Mouse (Mus musculus): ENCODE data around the gene Bank1. TPM values are rescaled to one million over a fixed set of nuclear protein-coding genes. Genes with fewer than 3 reads are reported as not detected.
A peak's percentile ranks its signal among the peaks of the same experiment; 100 is the strongest.

Bank1 gene
- 0.51 and 0.77 TPM in 2 replicates for polyA plus RNA-seq (2015; fragmentation: Nextera tagmentation; extraction: Ambion mirVana)

GRCm38 (mm10) chr3:136325783-136326182, at the start of gene Bank1:
Bank1 (minus strand) TSS chr3:136326066.
- H3K4me1 ChIP-seq (ENCODE audit: insufficient read depth, low read depth, low read length): no peaks in the 10 kb centered on the region
- no peak within 1 kb of the TSS for H3K9ac ChIP-seq (replicated peaks; ENCODE audit: low read depth)
- H3K4me2 ChIP-seq (replicated peaks; ENCODE audit: low read depth, low read length): no peak within 1 kb of the TSS
- no peaks in the 10 kb centered on the region for H3K36me3 ChIP-seq (ENCODE audit: insufficient read depth, low read length)
- ATAC-seq: no peak
- peak; percentile 22 for DNase-seq (ENCODE audit: low spot score)
- WGBS: 62% methylated on average over 5 of the region's 5 CpGs
- H3K27ac ChIP-seq (ENCODE audit: low read length): no peak within 1 kb of the TSS
- no peak within 1 kb of the TSS for H3K4me3 ChIP-seq (ENCODE audit: low read depth, low read length)
- no peak for TF ChIP-seq EP300 (IDR thresholded peaks at IDR 0.05)
- TF ChIP-seq CTCF (IDR thresholded peaks at IDR 0.05): no peak
- no peaks in the 10 kb centered on the region for H3K9me3 ChIP-seq (ENCODE audit: low read length)
- no peaks in the 10 kb centered on the region for H3K27me3 ChIP-seq (replicated peaks; ENCODE audit: insufficient read depth, low read length)

DNA sequence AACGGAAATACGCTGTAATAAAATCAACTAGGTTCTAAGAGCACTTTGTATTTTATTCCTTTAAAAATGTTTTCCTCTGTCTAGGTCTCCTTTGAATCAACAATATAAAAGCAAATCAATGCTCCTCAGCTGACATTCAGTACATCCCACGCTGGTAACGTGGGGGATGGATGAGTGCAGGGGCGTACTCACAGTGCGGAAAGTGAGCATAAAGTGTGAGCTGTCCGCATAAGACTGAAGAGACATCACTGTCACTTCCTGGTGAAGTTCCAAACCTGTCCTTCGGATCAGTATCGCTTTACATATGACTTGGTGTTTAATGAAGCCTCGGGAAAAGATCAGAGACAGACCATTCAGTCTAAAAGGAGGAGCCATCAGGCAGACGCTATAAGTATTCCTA, 44.0 kb upstream of the Bank1 start:
- H3K27ac ChIP-seq (ENCODE audit: low read length): no peak overlapping the region
- H3K27me3 ChIP-seq (replicated peaks; ENCODE audit: insufficient read depth, low read length): no peaks in the 10 kb centered on the region
- ATAC-seq: no peak
- no peaks in the 10 kb centered on the region for H3K9me3 ChIP-seq (ENCODE audit: low read length)
- WGBS: 51% methylated on average over 11 of the region's 11 CpGs
- no peak for DNase-seq (ENCODE audit: low spot score)
- no peaks in the 10 kb centered on the region for H3K4me1 ChIP-seq (ENCODE audit: insufficient read depth, low read depth, low read length)
- no peak overlapping the region for H3K9ac ChIP-seq (replicated peaks; ENCODE audit: low read depth)
- no peak for TF ChIP-seq CTCF (IDR thresholded peaks at IDR 0.05)
- H3K36me3 ChIP-seq (ENCODE audit: insufficient read depth, low read length): no peaks in the 10 kb centered on the region
- no peak overlapping the region for H3K4me3 ChIP-seq (ENCODE audit: low read depth, low read length)
- no peak overlapping the region for H3K4me2 ChIP-seq (replicated peaks; ENCODE audit: low read depth, low read length)

DNA sequence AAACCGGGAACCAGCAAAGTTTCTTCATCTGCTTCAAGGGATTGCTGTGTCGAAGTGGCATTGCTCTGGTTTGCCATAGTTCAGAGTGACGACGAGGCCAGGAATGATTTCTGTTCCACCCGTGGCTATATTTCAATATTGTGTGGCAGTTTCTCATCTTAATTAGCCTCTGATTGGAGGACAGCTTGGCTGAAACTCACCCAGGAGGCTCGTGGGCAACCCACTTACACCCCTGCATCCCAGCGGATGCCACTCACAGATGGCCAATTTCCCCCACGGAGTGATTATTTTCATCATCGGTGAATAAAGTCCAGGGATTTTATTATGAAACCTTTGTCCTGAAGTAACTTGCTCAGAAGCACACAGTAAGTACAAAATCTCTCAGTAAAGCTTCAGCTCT, 43.6 kb upstream of the Bank1 start:
- TF ChIP-seq CTCF (IDR thresholded peaks at IDR 0.05) (no peak), EP300 (IDR thresholded peaks at IDR 0.05) (no peak)
- Histone ChIP-seq H3K27ac (ENCODE audit: low read length) (no peak overlapping the region), H3K9me3 (ENCODE audit: low read length) (no peaks in the 10 kb centered on the region), H3K36me3 (ENCODE audit: insufficient read depth, low read length) (no peaks in the 10 kb centered on the region), H3K4me3 (ENCODE audit: low read depth, low read length) (no peak overlapping the region), H3K4me1 (ENCODE audit: insufficient read depth, low read depth, low read length) (no peaks in the 10 kb centered on the region), H3K9ac (replicated peaks; ENCODE audit: low read depth) (no peak overlapping the region), H3K27me3 (replicated peaks; ENCODE audit: insufficient read depth, low read length) (no peaks in the 10 kb centered on the region), H3K4me2 (replicated peaks; ENCODE audit: low read depth, low read length) (no peak overlapping the region)
- ATAC-seq: no peak
- no peak for DNase-seq (ENCODE audit: low spot score)
- 71% methylated on average over 9 of the region's 9 CpGs for whole genome bisulfite sequencing

GRCm38 (mm10) chr3:136368505-136368999, 42.7 kb upstream of the Bank1 start:
- Histone ChIP-seq H3K27me3 (replicated peaks; ENCODE audit: insufficient read depth, low read length) (no peaks in the 10 kb centered on the region), H3K27ac (ENCODE audit: low read length) (no peak overlapping the region), H3K4me1 (ENCODE audit: insufficient read depth, low read depth, low read length) (no peaks in the 10 kb centered on the region), H3K9ac (replicated peaks; ENCODE audit: low read depth) (no peak overlapping the region), H3K9me3 (ENCODE audit: low read length) (no peaks in the 10 kb centered on the region), H3K4me2 (replicated peaks; ENCODE audit: low read depth, low read length) (no peak overlapping the region), H3K36me3 (ENCODE audit: insufficient read depth, low read length) (no peaks in the 10 kb centered on the region), H3K4me3 (ENCODE audit: low read depth, low read length) (no peak overlapping the region)
- TF ChIP-seq CTCF (IDR thresholded peaks at IDR 0.05) (no peak), EP300 (IDR thresholded peaks at IDR 0.05) (no peak)
- DNase-seq (ENCODE audit: low spot score): no peak
- ATAC-seq: no peak
- WGBS: 67% methylated on average over 4 of the region's 4 CpGs

- Histone ChIP-seq H3K27me3 (replicated peaks; ENCODE audit: insufficient read depth, low read length) (no peaks in the 10 kb centered on the region), H3K4me3 (ENCODE audit: low read depth, low read length) (no peak overlapping the region), H3K9me3 (ENCODE audit: low read length) (no peaks in the 10 kb centered on the region), H3K36me3 (ENCODE audit: insufficient read depth, low read length) (no peaks in the 10 kb centered on the region), H3K4me1 (ENCODE audit: insufficient read depth, low read depth, low read length) (no peaks in the 10 kb centered on the region), H3K27ac (ENCODE audit: low read length) (no peak overlapping the region), H3K9ac (replicated peaks; ENCODE audit: low read depth) (no peak overlapping the region), H3K4me2 (replicated peaks; ENCODE audit: low read depth, low read length) (no peak overlapping the region)
- TF ChIP-seq EP300 (IDR thresholded peaks at IDR 0.05) (no peak), CTCF (IDR thresholded peaks at IDR 0.05) (no peak)
- no peak for ATAC-seq
- DNase-seq (ENCODE audit: low spot score): no peak
- WGBS: 69% methylated on average over 7 of the region's 7 CpGs
These were observed 23.8 kb upstream of the Bank1 start for GRCm38 (mm10) chr3:136349690-136350089.

DNA sequence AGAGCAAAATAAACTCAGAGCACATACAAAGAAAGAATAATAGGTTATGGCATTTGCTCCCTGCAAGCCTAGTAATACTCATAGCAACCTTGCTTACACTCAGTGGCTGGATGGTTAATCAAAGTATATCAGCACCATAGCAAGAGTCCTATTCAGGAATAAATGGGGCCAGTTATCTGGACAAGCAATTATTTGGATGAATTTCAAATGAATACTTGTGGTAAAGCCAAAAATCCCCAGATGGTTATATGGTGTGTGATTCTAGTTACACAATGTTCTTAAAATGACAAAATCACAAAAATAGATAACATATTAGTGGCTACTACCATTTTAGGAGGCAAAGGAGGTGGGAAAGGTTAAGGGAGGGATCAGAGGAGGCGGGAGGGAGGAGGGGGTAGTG, 22.7 kb upstream of the Bank1 start:
- Histone ChIP-seq H3K27ac (ENCODE audit: low read length) (no peak overlapping the region), H3K27me3 (replicated peaks; ENCODE audit: insufficient read depth, low read length) (no peaks in the 10 kb centered on the region), H3K9me3 (ENCODE audit: low read length) (no peaks in the 10 kb centered on the region), H3K9ac (replicated peaks; ENCODE audit: low read depth) (no peak overlapping the region), H3K4me1 (ENCODE audit: insufficient read depth, low read depth, low read length) (no peaks in the 10 kb centered on the region), H3K4me3 (ENCODE audit: low read depth, low read length) (no peak overlapping the region), H3K4me2 (replicated peaks; ENCODE audit: low read depth, low read length) (no peak overlapping the region), H3K36me3 (ENCODE audit: insufficient read depth, low read length) (no peaks in the 10 kb centered on the region)
- 45% methylated on average over 1 of the region's 1 CpGs for whole genome bisulfite sequencing
- no peak for ATAC-seq
- no peak for DNase-seq (ENCODE audit: low spot score)
- TF ChIP-seq EP300 (IDR thresholded peaks at IDR 0.05) (no peak), CTCF (IDR thresholded peaks at IDR 0.05) (no peak)

DNA sequence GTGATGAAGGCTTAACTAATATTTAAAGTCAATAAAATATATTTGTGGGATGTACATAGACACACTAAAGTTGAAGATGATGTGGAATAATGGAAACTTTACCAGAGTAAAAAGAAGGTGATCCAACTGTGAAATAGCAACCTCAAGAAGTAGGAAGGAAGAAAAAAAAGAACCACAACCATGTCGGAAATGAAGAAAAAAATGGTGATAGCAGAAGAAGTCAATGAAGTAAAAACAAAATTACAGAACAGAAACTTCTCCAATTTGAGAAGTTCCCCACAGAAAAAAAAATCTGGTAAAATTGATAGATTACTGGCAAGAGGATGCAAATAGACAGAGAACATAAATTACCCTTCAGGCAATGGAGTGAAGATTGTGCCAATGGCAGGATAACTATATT, 21.4 kb upstream of the Bank1 start:
- Histone ChIP-seq H3K36me3 (ENCODE audit: insufficient read depth, low read length) (no peaks in the 10 kb centered on the region), H3K4me3 (ENCODE audit: low read depth, low read length) (no peak overlapping the region), H3K9ac (replicated peaks; ENCODE audit: low read depth) (no peak overlapping the region), H3K4me2 (replicated peaks; ENCODE audit: low read depth, low read length) (no peak overlapping the region), H3K4me1 (ENCODE audit: insufficient read depth, low read depth, low read length) (no peaks in the 10 kb centered on the region), H3K9me3 (ENCODE audit: low read length) (no peaks in the 10 kb centered on the region), H3K27ac (ENCODE audit: low read length) (no peak overlapping the region), H3K27me3 (replicated peaks; ENCODE audit: insufficient read depth, low read length) (no peaks in the 10 kb centered on the region)
- DNase-seq (ENCODE audit: low spot score): no peak
- ATAC-seq: no peak
- TF ChIP-seq CTCF (IDR thresholded peaks at IDR 0.05) (no peak), EP300 (IDR thresholded peaks at IDR 0.05) (no peak)
- WGBS: 68% methylated on average over 1 of the region's 1 CpGs

Measured in lung, postnatal 0 days (tissue).